Mouse (Mus musculus): ENCODE measurements around the gene Itih5. TPM values are rescaled to one million over a fixed set of nuclear protein-coding genes. Genes with fewer than 3 reads are reported as not detected.
A peak's percentile ranks its signal among the peaks of the same experiment; 100 is the strongest.

Gene Itih5
- total RNA-seq, 2 experiments from 2014 or later: 65.9 to 76.6 TPM

DNA sequence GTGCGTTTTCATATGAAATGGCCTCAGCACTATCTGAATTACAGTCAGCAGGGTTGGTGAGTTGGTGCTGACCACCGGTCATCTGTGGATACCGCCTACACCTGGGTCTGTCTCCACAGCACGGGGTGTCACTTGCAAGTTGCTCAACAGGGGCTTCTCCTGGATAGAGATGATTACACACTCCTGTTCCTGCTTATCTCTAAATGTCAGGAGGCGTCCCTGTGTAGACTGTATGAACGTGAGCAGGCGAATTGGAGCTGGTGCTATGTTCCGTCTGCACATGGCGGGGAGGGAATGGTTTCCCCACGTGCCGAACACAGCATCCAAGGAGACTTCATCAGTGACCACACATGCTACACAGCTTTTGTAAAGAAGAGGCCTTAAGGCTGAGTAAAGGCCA lies 13.9 kb downstream of the Itih5 start:
- no peak for DNase-seq

DNA sequence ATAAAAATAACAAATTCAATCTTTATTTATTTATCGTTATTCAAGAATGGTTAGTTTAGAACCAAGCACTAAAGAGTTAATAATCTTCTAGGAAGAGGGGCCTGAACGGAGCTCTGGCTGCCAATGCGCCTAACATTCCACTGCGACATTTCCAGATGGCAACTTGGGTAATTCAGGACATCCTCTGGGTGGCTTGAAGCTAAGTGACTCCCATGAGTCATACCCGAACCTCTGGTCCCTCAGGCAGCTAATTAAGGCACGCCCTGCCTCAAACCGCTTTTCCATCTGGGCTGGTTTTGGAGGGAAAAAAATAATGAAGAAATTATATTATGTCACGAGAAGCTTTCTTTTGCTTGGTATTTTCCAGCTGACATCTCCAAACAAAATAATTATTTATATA lies 14.6 kb downstream of the Itih5 start:
- no peak for DNase-seq

DNA sequence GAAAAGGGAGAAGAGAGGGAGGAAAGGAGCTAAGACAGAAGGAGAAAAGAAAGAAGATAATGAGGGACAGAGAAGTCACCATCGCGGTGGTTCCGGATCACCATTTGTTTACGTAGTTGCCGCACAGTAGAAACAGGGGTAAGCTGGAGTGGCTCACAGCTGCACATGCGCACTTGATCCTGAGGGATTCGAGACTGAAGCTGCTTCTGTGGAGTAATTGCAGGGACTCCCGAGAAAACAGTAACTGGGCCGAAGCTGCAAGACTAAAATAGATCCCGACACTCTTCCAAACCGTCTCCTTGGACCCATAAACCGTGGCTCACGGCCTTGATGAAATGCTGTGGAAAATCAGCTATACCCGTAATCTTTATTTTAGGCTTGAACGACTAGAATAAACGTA lies 16.6 kb downstream of the Itih5 start:
- no peak for DNase-seq

DNA sequence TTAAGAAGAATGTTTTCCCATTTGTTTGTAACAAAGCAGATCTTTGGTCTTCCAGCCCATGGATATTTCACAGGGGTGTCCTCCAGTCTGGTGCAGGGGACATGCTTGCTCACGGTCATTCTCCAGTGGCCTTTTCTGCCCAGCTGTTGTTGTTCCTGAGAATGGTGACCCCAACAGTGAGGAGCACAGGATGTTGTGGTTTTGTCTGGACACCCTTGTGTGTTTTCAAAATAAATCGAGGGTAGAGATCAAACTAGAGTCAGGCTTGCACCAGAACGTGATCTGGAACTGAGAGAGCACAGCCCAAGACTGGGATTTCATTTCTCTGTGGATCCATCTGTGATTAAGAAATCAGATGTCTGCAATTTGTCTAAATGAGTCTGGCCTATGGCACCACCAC lies 40.2 kb downstream of the Itih5 start:
- no peak for DNase-seq

- DNase-seq: no peak
These were observed 41.8 kb downstream of the Itih5 start for GRCm38 (mm10) chr2:10195162-10195561.

GRCm38 (mm10) chr2:10199326-10199725 lies 46.0 kb downstream of the Itih5 start:
- no peak for DNase-seq

DNA sequence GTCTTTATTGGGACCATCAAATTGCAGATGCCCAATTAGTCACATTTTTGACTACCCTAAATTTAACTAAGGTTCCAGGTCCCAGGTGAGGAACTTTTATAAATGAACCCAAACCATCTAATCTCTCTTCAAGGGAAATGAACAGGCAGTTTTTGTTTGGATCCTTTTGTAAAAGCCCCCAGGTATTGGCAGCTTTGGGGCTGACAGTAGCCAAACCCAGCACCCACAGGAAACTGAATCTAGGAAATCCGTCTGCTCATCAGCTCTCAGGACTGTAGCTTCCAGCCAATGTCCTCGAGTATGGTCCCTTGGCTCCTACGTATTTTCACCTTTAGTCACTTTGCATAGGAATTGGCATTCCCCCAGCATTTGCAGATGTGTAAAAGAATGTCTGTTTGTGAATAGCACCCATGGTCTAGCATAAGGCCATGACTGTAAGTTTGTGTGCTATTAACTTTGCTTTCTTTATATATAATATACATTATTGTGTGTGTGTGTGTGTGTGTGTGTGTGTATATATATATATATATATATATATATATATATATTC lies 47.4 kb downstream of the Itih5 start:
- DNase-seq: no peak

GRCm38 (mm10) chr2:10204301-10204700 lies 50.9 kb downstream of the Itih5 start:
- DNase-seq: no peak

DNA sequence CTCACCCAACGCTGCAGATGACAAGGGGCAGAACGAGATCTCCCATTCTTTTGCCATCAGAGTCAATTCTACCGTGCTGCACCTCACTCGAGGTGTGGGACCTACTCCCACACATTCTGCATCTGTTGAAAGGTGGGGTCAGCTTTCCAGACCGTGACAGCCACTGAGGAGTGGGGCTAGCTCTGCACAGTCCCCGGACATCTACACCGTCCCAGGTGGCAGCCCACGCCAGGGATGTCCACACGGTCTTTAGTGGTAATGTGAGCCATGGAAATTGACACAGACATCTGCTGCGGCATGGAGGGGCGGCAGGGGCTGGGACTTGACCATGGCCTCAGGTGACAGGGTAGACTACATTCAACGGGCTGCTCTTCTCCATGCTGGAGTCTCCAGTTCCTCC lies 60.1 kb downstream of the Itih5 start:
- no peak for DNase-seq

DNA sequence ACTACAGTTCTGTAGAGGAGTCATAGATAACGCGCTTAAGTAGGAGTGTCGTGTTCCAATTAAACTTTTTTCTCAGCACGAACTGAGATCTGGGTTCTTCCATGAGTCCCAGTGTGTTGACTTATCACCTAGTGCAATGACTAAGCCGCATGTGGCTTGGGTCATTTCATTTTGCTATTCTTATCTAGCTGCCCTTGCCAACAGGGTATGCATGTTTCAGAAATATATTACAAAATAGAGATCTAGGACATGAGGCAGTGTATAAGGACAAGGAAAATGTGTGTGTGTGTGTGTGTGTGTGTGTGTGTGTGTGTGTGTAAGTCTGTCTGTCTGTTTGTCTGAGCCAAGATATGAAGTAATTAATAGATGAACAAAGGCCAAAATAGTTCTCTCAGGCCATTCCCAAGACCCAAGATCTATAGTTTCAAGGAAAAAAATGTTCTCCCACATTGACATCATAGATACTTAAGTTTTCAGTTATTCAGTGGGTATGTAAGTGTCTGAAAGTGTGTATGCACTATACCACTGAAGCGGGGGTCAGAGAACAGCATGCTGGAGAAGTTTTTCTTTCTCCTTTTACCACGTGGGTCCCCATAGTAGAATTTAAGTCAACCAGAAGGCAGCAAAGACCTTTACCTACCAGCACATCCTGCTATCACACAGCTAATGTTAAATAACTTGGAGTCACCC lies 62.6 kb downstream of the Itih5 start:
- DNase-seq: no peak

DNA sequence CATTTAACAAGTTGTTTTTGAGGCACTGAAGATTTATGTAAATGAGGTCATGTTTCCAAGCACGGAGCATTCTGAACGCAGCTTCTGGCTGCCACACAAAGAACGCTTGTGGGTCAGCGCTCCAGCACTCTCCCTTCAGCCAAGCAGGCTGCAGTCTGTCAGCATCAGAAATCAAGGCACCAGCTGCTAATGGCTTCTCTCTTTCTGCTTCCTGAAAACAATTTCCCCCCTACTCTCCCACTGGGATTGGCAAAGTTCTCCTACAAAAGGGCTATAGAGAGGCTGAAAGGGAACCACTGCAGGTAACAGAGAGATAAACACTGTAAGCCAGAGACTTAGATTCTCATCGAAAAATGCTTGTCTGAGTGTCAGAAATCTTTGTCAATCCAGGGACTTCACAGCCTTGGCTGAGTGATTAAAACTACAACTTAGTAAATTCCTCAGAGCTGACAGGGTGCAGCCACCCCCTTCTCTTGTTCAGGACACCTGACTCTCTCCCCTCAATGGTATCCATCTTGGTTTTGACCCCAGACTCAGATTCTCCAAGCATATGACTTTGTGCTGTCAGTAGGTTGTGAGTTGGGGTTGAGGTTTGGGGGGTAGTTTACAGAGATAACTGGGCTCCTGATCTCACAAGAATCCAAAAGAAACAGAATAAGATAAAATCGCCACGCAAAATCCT lies 63.3 kb downstream of the Itih5 start:
- DNase-seq: peak; percentile 25

DNA sequence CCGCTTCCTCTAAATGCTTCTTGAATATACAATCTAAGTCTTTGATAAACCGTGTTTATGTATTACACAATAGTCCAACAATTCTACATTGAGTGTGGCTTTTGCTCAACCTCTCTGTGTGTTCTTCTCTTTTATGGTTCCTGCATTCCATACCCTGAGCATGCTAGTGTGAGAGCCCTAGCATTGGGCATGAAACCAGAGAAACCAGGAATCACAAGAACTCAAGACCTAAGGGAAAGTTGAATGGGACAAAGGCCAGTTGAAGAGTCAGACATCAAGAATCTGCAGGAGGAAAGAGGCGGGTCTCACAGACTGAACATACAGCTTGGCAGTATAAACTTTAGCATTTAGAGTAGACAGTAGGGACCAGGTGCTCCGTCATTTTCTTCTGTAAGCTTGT lies 68.5 kb downstream of the Itih5 start:
- no peak for DNase-seq

DNA sequence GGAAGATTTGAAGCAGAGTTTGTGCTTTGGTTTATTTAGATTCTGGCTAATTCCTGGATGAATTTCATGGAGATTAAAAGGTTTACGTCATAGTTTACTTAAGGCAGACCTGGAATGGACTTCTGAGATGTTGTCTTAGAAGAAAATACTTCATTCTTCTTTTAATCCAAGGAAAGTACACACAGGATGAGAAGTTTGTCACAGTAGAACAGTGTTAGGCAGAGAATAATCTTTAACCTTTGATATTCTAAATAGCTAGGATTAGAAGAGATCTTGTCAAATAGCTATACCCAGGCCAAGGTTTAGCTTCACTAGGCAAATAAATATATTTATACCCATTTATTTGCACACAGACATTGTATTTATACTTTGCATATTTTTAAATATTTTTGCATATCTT lies 73.5 kb downstream of the Itih5 start:
- no peak for DNase-seq

GRCm38 (mm10) chr2:10231971-10232370 lies 78.6 kb downstream of the Itih5 start:
- DNase-seq: no peak

GRCm38 (mm10) chr2:10236554-10236953 lies 83.2 kb downstream of the Itih5 start:
- no peak for DNase-seq

DNA sequence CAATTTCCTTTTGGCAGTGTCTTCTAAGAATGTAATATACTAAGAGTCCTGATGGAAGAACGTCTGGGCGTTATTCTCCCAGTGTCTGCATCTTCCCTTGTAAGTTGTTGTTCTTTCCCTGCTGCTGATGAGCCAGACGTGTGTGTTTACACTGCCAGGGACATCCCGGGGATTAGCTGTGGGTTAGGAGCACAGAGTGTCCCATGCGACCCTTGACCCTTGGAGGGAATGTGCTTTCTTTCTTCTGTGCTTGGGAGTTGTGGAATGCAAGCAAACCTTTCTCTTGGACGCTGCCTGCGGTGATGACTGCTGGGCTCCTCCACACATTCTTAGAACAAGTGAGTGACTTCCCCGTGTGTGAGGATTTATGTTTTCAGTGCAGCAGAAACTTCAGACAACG lies 89.6 kb downstream of the Itih5 start:
- no peak for DNase-seq

GRCm38 (mm10) chr2:10250441-10250840 lies 97.1 kb downstream of the Itih5 start:
- peak; percentile 33 for DNase-seq

GRCm38 (mm10) chr2:10250926-10251325 lies 97.6 kb downstream of the Itih5 start:
- no peak for DNase-seq

GRCm38 (mm10) chr2:10251466-10251865 lies 98.1 kb downstream of the Itih5 start:
- no peak for DNase-seq

- no peak for DNase-seq
These were observed 98.6 kb downstream of the Itih5 start for GRCm38 (mm10) chr2:10252016-10252415.

DNA sequence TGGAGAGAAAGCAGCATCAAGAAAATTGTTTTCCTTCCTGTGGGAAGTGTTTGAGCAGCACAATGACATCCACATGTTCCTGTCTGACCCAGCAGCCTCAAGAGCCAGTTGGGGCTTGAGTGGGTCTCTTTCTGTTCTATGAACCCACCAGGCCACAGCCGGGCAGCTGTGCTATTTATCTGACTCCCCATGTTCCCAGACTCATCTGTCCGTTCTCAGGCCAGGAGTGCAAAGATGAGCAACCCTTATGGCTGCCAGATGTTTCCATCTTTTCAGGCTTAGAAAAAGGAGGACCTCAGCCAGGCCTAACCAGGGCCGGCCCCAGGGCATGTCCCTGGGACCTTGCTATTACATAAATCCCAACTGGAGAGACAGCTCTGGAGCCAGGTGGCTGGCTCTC lies 100.0 kb downstream of the Itih5 start:
- DNase-seq: no peak

- DNase-seq: no peak
These were observed 103.6 kb downstream of the Itih5 start for GRCm38 (mm10) chr2:10256949-10257348.

GRCm38 (mm10) chr2:10258312-10258711 lies 104.9 kb downstream of the Itih5 start:
- no peak for DNase-seq

DNA sequence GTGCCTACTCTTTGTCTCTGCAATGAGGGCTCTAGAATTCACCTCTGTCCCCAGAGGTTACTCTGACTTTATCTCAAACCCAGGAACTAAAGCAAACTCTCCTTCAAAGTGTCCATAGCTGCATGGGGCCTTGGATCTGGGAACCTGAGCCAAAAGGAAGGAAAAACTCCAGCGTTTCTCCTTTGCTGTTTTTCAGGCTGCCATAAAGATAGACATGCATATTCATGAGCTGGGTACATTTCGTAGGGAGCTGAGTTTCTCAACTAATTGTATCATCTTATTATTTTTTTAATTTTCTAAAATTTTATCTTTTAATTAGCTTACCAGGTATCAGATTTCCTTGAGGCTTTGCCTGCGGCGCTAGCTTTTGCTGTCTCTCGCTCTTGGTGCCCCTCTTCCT lies 106.7 kb downstream of the Itih5 start:
- DNase-seq: no peak
